Mouse (Mus musculus) cerebellum, adult 11 months (tissue): Measurements from ENCODE around the gene Ssbp4.
"Not testable (repeated sequence)": the region's sequence is repeated elsewhere in the genome, so short reads cannot be mapped to it uniquely, and the experiment has no call there.

ENCODE experiments used
- DNase-seq: peaks from one replicate; pipeline ENCODE4 v3.0.0; 2022

The Ssbp4 gene

GRCm38 (mm10) chr8:70606780-70607602, 1.7 kb downstream of the Ssbp4 start:
- peak; percentile 27 for DNase-seq

GRCm38 (mm10) chr8:70605871-70606779, 2.5 kb downstream of the Ssbp4 start:
- DNase-seq = peak; percentile 20

- DNase-seq = peak; percentile 7
Observed at GRCm38 (mm10) chr8:70604558-70604957, 4.1 kb downstream of the Ssbp4 start.

GRCm38 (mm10) chr8:70602139-70602811, 6.4 kb downstream of the Ssbp4 start:
- DNase-seq = no peak

- DNase-seq = peak; percentile 75
Observed at GRCm38 (mm10) chr8:70601271-70601649, 7.4 kb downstream of the Ssbp4 start.

- peak; percentile 20 for DNase-seq
Observed at GRCm38 (mm10) chr8:70600473-70601270, 8.0 kb downstream of the Ssbp4 start.

- DNase-seq = peak; percentile 27
Observed at GRCm38 (mm10) chr8:70599507-70600290, 9.0 kb downstream of the Ssbp4 start.

GRCm38 (mm10) chr8:70598722-70599121, 9.9 kb downstream of the Ssbp4 start:
- DNase-seq = no peak

- DNase-seq = peak; percentile 90
Observed at GRCm38 (mm10) chr8:70598283-70598682, 10.4 kb downstream of the Ssbp4 start.

- peak; percentile 39 for DNase-seq
Observed at GRCm38 (mm10) chr8:70597417-70598272, 11.0 kb downstream of the Ssbp4 start.

- DNase-seq = peak; percentile 67
Observed at GRCm38 (mm10) chr8:70596775-70597416, 11.8 kb downstream of the Ssbp4 start.

- no peak for DNase-seq
Observed at GRCm38 (mm10) chr8:70596216-70596615, 12.5 kb downstream of the Ssbp4 start.

GRCm38 (mm10) chr8:70595811-70596210, 12.9 kb downstream of the Ssbp4 start:
- DNase-seq = no peak

GRCm38 (mm10) chr8:70594621-70595564, 13.8 kb downstream of the Ssbp4 start:
- peak; percentile 52 for DNase-seq

GRCm38 (mm10) chr8:70593961-70594609, 14.6 kb downstream of the Ssbp4 start, which contains the start of gene Isyna1:
Gene Isyna1, plus strand, starts transcription at chr8:70594373.
- peak; percentile 61 for DNase-seq

GRCm38 (mm10) chr8:70593173-70593572, 15.5 kb downstream of the Ssbp4 start:
- no peak for DNase-seq

- no peak for DNase-seq
Observed at GRCm38 (mm10) chr8:70591569-70591968, 17.1 kb downstream of the Ssbp4 start.

GRCm38 (mm10) chr8:70587955-70588354, 20.7 kb downstream of the Ssbp4 start:
- not testable (repeated sequence) for DNase-seq
